Mouse (Mus musculus) liver, embryonic 16.5 days (tissue): ENCODE measurements around the gene Itih5. TPM values are rescaled to one million over a fixed set of nuclear protein-coding genes. Genes with fewer than 3 reads are reported as not detected.

Experiments
- ATAC-seq: fragments of 200-750 bp; cut with Nextera tagmentation; 2 replicates; pipeline ENCODE4 v1.8.0; 2017; ENCODE audit warnings: low read depth, mild to moderate bottlenecking, moderate number of reproducible peaks, moderate library complexity
- H3K27ac ChIP-seq: fragments of 300-500 bp; sonication (generic); 2 replicates; pipeline ENCODE4 v1.5.1; 2014; ENCODE audit warnings: mild to moderate bottlenecking, low read length
- H3K27me3 ChIP-seq: fragments of 300-500 bp; sonication (generic); 2 replicates; pipeline ENCODE4 v1.6.1; 2014; ENCODE audit warnings: low read depth, low read length, mixed read lengths; ENCODE audit not compliant: control insufficient read depth, insufficient read depth
- H3K36me3 ChIP-seq: fragments of 300-500 bp; sonication (generic); 2 replicates; pipeline ENCODE4 v1.6.1; 2014; ENCODE audit warnings: mild to moderate bottlenecking; ENCODE audit not compliant: control insufficient read depth, insufficient read depth
- H3K4me1 ChIP-seq: fragments of 300-500 bp; sonication (generic); 2 replicates; pipeline ENCODE4 v1.6.1; 2014; ENCODE audit warnings: low read depth, low read length, mixed read lengths; ENCODE audit not compliant: control insufficient read depth
- H3K4me2 ChIP-seq: fragments of 300-500 bp; sonication (generic); 2 replicates; pipeline ENCODE4 v1.6.1; 2014; ENCODE audit warnings: low read depth, low read length, mixed read lengths
- H3K4me3 ChIP-seq: fragments of 300-500 bp; sonication (generic); 2 replicates; pipeline ENCODE4 v1.5.1; 2014; ENCODE audit warnings: low read depth, mild to moderate bottlenecking, low read length
- H3K9ac ChIP-seq: fragments of 300-500 bp; sonication (generic); 2 replicates; pipeline ENCODE4 v1.6.1; 2014; ENCODE audit warnings: low read depth, low read length
- H3K9me3 ChIP-seq: fragments of 300-500 bp; sonication (generic); replicated peaks from 2 replicates; pipeline ENCODE4 v1.6.1; 2016; ENCODE audit warnings: low read length; ENCODE audit not compliant: control insufficient read depth
- WGBS: fragments of 180-500 bp; shearing (Covaris S2); extraction: QIAGEN DNeasy Blood & Tissue Kit; methylation state at CpG from one replicate; pipeline ENCODE4 v1.1.7; 2014; ENCODE audit not compliant: insufficient replicate concordance; 5-methylcytosine and 5-hydroxymethylcytosine counted together
- polyA plus RNA-seq: library from polyadenylated mRNA; unstranded; fragments of >200 nt; fragmentation: Nextera tagmentation; extraction: Ambion mirVana; gene quantifications from 2 replicates; pipeline ENCODE4 v1.2.1, GENCODE M21; 2015

The Itih5 gene
- polyA plus RNA-seq, 1 experiment from 2014 or later: 4.0 TPM

DNA sequence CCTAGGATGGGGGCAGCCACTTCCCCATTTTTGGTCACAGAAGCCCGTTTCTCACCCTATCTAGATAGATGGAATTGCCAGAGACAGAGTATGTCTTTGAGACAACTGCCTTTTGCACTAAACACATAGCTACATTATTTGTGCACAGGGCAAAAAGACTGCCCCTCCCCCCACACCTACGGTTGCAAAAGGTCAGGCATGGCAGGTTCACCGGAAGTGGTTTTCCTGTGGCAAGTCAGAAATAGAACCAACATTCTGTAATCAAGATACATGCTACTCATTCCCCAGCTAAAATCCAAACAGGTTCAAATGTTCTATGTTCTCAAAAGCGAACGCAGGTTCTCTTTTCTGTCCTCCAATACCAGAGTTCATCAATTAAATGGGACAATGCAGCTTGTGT, 781 bp upstream of the Itih5 start:
- Histone ChIP-seq H3K36me3 (no peaks in the 10 kb centered on the region), H3K4me2 (peak overlapping the region; percentile 73; the same call in 1 of the 2 replicates), H3K27me3 (no peaks in the 10 kb centered on the region), H3K4me1 (peaks cover 6% of the 10 kb centered on the region), H3K27ac (peak overlapping the region; percentile 62; the same call in 1 of the 2 replicates), H3K9me3 (no peaks in the 10 kb centered on the region), H3K9ac (no peak overlapping the region), H3K4me3 (no peak overlapping the region)
- 10% methylated on average over 5 of the region's 5 CpGs for WGBS
- ATAC-seq: no peak

DNA sequence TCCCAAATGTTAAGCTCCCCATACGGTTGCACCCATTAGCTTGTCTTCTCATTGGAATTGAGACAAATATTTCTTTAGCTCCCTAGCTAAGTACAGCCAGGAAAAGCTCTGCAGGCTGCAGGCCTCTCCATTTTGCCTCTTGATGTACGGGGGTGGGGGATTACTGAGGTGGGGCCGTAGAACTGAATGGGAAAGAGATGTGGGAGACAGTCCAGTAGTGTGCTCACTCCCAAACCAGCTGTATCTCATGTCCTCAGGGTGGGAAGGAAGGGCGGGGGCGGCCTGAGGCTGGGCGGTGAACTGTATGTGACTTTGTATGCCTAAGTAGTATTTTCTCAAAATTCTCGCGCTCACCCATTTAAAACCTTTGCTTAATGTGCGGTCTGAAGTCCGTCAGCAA, 3.8 kb downstream of the Itih5 start:
- Histone ChIP-seq H3K27ac (no peak overlapping the region), H3K9ac (no peak overlapping the region), H3K4me1 (peaks cover 6% of the 10 kb centered on the region), H3K4me3 (no peak overlapping the region), H3K9me3 (no peaks in the 10 kb centered on the region), H3K27me3 (no peaks in the 10 kb centered on the region), H3K36me3 (no peaks in the 10 kb centered on the region), H3K4me2 (no peak overlapping the region)
- 47% methylated on average over 10 of the region's 10 CpGs for WGBS
- ATAC-seq: no peak

DNA sequence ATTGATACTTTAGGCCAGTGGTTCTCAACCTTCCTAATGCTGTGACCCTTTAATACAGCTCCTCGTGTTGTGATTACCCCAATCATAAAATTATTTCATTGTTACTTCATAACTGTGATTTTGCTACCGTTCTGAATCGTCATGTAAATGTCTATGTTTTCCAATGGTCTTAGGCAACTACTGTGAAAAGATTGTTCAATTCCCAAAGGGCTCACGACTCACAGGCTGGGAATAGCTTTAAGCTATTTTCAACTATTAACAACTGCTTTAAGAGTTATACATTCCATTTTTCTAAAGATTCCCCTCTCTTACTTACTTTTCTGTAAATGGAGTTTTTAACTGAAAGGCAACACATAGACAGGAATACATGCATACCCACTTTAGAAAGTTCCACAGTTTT, 8.6 kb downstream of the Itih5 start:
- Histone ChIP-seq H3K9me3 (no peaks in the 10 kb centered on the region), H3K36me3 (no peaks in the 10 kb centered on the region), H3K4me2 (no peak overlapping the region), H3K27me3 (no peaks in the 10 kb centered on the region), H3K4me1 (no peaks in the 10 kb centered on the region), H3K27ac (no peak overlapping the region), H3K9ac (no peak overlapping the region), H3K4me3 (no peak overlapping the region)
- WGBS: 61% methylated on average over 4 of the region's 4 CpGs
- no peak for ATAC-seq

DNA sequence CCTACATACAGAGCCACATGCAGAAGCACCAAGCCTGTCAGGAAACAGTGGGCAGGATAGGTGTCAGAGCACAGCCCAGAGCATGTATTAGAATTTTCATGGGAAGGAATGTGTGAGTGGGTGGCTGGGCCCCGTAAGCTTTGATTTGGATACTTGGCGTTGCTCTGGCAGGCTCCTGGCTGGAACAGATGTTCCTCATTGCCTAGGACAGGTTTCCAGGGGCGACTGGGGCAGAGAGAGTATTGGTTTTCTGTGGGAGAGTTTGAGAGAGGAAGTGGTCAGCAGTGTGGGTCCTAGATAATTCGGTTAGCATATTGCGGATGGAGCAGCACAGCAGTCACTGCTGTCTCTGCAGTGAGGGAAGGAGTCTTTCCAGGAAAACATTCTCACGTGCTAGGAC, 13.3 kb downstream of the Itih5 start:
- Histone ChIP-seq H3K27ac (no peak overlapping the region), H3K4me2 (no peak overlapping the region), H3K27me3 (no peaks in the 10 kb centered on the region), H3K4me3 (no peak overlapping the region), H3K9me3 (no peaks in the 10 kb centered on the region), H3K9ac (no peak overlapping the region), H3K36me3 (no peaks in the 10 kb centered on the region), H3K4me1 (no peaks in the 10 kb centered on the region)
- WGBS: 13% methylated on average over 6 of the region's 6 CpGs
- no peak for ATAC-seq

DNA sequence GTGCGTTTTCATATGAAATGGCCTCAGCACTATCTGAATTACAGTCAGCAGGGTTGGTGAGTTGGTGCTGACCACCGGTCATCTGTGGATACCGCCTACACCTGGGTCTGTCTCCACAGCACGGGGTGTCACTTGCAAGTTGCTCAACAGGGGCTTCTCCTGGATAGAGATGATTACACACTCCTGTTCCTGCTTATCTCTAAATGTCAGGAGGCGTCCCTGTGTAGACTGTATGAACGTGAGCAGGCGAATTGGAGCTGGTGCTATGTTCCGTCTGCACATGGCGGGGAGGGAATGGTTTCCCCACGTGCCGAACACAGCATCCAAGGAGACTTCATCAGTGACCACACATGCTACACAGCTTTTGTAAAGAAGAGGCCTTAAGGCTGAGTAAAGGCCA, 13.9 kb downstream of the Itih5 start:
- peak; percentile 63 for ATAC-seq
- H3K4me2 ChIP-seq: no peak overlapping the region
- no peaks in the 10 kb centered on the region for H3K36me3 ChIP-seq
- no peaks in the 10 kb centered on the region for H3K27me3 ChIP-seq
- H3K9ac ChIP-seq: no peak overlapping the region
- 29% methylated on average over 11 of the region's 11 CpGs for WGBS
- no peak overlapping the region for H3K27ac ChIP-seq
- no peaks in the 10 kb centered on the region for H3K9me3 ChIP-seq
- H3K4me1 ChIP-seq: no peaks in the 10 kb centered on the region
- no peak overlapping the region for H3K4me3 ChIP-seq

DNA sequence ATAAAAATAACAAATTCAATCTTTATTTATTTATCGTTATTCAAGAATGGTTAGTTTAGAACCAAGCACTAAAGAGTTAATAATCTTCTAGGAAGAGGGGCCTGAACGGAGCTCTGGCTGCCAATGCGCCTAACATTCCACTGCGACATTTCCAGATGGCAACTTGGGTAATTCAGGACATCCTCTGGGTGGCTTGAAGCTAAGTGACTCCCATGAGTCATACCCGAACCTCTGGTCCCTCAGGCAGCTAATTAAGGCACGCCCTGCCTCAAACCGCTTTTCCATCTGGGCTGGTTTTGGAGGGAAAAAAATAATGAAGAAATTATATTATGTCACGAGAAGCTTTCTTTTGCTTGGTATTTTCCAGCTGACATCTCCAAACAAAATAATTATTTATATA, 14.6 kb downstream of the Itih5 start:
- Histone ChIP-seq H3K9ac (no peak overlapping the region), H3K4me3 (no peak overlapping the region), H3K27me3 (no peaks in the 10 kb centered on the region), H3K4me1 (no peaks in the 10 kb centered on the region), H3K4me2 (no peak overlapping the region), H3K9me3 (no peaks in the 10 kb centered on the region), H3K36me3 (no peaks in the 10 kb centered on the region), H3K27ac (no peak overlapping the region)
- no peak for ATAC-seq
- 55% methylated on average over 8 of the region's 8 CpGs for WGBS

DNA sequence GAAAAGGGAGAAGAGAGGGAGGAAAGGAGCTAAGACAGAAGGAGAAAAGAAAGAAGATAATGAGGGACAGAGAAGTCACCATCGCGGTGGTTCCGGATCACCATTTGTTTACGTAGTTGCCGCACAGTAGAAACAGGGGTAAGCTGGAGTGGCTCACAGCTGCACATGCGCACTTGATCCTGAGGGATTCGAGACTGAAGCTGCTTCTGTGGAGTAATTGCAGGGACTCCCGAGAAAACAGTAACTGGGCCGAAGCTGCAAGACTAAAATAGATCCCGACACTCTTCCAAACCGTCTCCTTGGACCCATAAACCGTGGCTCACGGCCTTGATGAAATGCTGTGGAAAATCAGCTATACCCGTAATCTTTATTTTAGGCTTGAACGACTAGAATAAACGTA, 16.6 kb downstream of the Itih5 start:
- Histone ChIP-seq H3K9ac (no peak overlapping the region), H3K4me2 (no peak overlapping the region), H3K9me3 (no peaks in the 10 kb centered on the region), H3K4me3 (no peak overlapping the region), H3K36me3 (no peaks in the 10 kb centered on the region), H3K27me3 (no peaks in the 10 kb centered on the region), H3K4me1 (no peaks in the 10 kb centered on the region), H3K27ac (no peak overlapping the region)
- WGBS: 80% methylated on average over 16 of the region's 16 CpGs
- no peak for ATAC-seq

DNA sequence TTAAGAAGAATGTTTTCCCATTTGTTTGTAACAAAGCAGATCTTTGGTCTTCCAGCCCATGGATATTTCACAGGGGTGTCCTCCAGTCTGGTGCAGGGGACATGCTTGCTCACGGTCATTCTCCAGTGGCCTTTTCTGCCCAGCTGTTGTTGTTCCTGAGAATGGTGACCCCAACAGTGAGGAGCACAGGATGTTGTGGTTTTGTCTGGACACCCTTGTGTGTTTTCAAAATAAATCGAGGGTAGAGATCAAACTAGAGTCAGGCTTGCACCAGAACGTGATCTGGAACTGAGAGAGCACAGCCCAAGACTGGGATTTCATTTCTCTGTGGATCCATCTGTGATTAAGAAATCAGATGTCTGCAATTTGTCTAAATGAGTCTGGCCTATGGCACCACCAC, 40.2 kb downstream of the Itih5 start:
- Histone ChIP-seq H3K9ac (no peak overlapping the region), H3K9me3 (no peaks in the 10 kb centered on the region), H3K36me3 (no peaks in the 10 kb centered on the region), H3K4me3 (no peak overlapping the region), H3K4me2 (no peak overlapping the region), H3K4me1 (no peaks in the 10 kb centered on the region), H3K27ac (no peak overlapping the region), H3K27me3 (no peaks in the 10 kb centered on the region)
- ATAC-seq: no peak
- WGBS: 30% methylated on average over 3 of the region's 3 CpGs

DNA sequence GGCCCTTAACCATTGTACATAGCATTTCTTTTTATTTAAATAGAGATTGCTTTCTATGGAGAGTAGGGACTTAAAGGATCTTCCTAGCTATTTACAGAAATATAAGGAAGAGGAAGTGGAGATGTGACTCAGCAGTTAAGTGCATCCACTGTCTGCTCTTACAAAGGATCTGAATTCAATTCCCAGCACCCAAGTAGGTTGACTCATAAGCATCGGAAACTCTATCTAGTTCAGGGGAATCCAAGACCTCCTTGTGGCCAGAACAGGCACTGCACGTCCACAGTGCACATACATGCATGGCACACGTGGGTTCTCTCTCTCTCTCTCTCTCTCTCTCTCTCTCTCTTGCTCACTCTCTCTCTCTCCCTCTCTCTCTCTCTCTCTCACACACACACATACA, 41.8 kb downstream of the Itih5 start:
- H3K4me3 ChIP-seq: no peak overlapping the region
- no peaks in the 10 kb centered on the region for H3K27me3 ChIP-seq
- H3K4me1 ChIP-seq: no peaks in the 10 kb centered on the region
- 57% methylated on average over 3 of the region's 3 CpGs for WGBS
- H3K9ac ChIP-seq: no peak overlapping the region
- no peak overlapping the region for H3K4me2 ChIP-seq
- no peak overlapping the region for H3K27ac ChIP-seq
- no peak for ATAC-seq
- H3K36me3 ChIP-seq: no peaks in the 10 kb centered on the region
- H3K9me3 ChIP-seq: no peaks in the 10 kb centered on the region

DNA sequence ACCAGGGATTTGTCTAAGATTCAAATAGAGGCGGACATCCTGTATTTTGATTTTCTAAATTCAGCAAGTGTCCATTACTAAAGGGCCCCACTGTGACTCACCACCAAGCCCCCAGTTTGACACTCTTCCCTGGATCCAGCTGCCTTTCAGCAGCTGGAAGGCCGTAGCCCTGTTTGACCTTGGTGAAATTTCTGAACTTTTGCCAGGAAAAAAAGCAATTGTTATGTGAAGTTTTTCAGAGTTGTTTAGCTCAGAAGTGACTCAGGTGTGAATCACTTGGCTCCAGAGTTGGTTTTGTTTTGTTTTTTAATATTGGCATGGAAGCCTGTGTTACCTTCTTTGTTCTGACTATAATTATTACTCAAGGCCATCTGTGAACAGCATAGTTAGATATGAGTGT, 46.0 kb downstream of the Itih5 start:
- Histone ChIP-seq H3K4me3 (no peak overlapping the region), H3K9ac (no peak overlapping the region), H3K4me2 (no peak overlapping the region), H3K36me3 (no peaks in the 10 kb centered on the region), H3K27me3 (no peaks in the 10 kb centered on the region), H3K9me3 (no peaks in the 10 kb centered on the region), H3K27ac (no peak overlapping the region), H3K4me1 (no peaks in the 10 kb centered on the region)
- ATAC-seq: no peak
- 63% methylated on average over 2 of the region's 2 CpGs for WGBS
